Mouse (Mus musculus): Measurements from ENCODE around the gene Mtif3. TPM values are rescaled to one million over a fixed set of nuclear protein-coding genes. Genes with fewer than 3 reads are reported as not detected.
"Not testable (repeated sequence)": the region's sequence is repeated elsewhere in the genome, so short reads cannot be mapped to it uniquely, and the experiment has no call there.

Mtif3 gene
- polyA plus RNA-seq, 2 experiments = 6.1 to 13.7 TPM

GRCm38 (mm10) chr5:146946682-146947081 is 16.9 kb downstream of the Mtif3 start:
- H3K9ac ChIP-seq (replicated peaks) = no peak overlapping the region
- no peak overlapping the region for H3K27ac ChIP-seq
- H3K27me3 ChIP-seq (ENCODE audit: control insufficient read depth, insufficient read depth, low read length) = no peaks in the 10 kb centered on the region
- H3K4me3 ChIP-seq (ENCODE audit: insufficient read depth in 1 of 2, low read depth in 2 of 2, low read length in 2 of 2) = no peak overlapping the region
- peaks cover 9% of the 10 kb centered on the region for H3K36me3 ChIP-seq (replicated peaks; ENCODE audit: control insufficient read depth, insufficient read depth, low read depth)
- ATAC-seq (ENCODE audit: insufficient read depth) (no peak), DNase-seq (ENCODE audit: low read depth in 3 of 3, low spot score in 3 of 3) (no peak)
- H3K4me1 ChIP-seq (replicated peaks; ENCODE audit: control insufficient read depth in 2 of 2, insufficient read depth in 2 of 2, low read length in 1 of 2) = peaks cover 13 to 18% of the 10 kb centered on the region in 2 experiments
- no peak for TF ChIP-seq EP300 (IDR thresholded peaks at IDR 0.05; ENCODE audit: low read depth)
- TF ChIP-seq CTCF (IDR thresholded peaks at IDR 0.05; ENCODE audit: low read depth) = no peak
- H3K9me3 ChIP-seq (ENCODE audit: control insufficient read depth, low read length) = no peaks in the 10 kb centered on the region
- 68% methylated on average over 9 of the region's 9 CpGs for WGBS (ENCODE audit: insufficient replicate concordance)
- H3K4me2 ChIP-seq (ENCODE audit: low read depth) = no peak overlapping the region

GRCm38 (mm10) chr5:146944568-146944967 is 19.0 kb downstream of the Mtif3 start:
- TF ChIP-seq EP300 (IDR thresholded peaks at IDR 0.05; ENCODE audit: low read depth) (no peak), CTCF (IDR thresholded peaks at IDR 0.05; ENCODE audit: low read depth) (peak; percentile 67)

GRCm38 (mm10) chr5:146942965-146943364 is 20.6 kb downstream of the Mtif3 start:
- WGBS (ENCODE audit: insufficient replicate concordance) = 62% methylated on average over 15 of the region's 15 CpGs
- no peak for ATAC-seq (ENCODE audit: insufficient read depth)
- TF ChIP-seq EP300 (IDR thresholded peaks at IDR 0.05; ENCODE audit: low read depth) (no peak), CTCF (IDR thresholded peaks at IDR 0.05; ENCODE audit: low read depth) (no peak)
- Histone ChIP-seq H3K36me3 (replicated peaks; ENCODE audit: control insufficient read depth, insufficient read depth, low read depth) (no peaks in the 10 kb centered on the region), H3K4me3 (ENCODE audit: insufficient read depth in 1 of 2, low read depth in 2 of 2, low read length in 2 of 2) (no peak overlapping the region), H3K27ac (no peak overlapping the region), H3K4me1 (replicated peaks; ENCODE audit: control insufficient read depth in 2 of 2, insufficient read depth in 2 of 2, low read length in 1 of 2) (peaks cover 2 to 4% of the 10 kb centered on the region in 2 experiments; a peak in 2 of 4 replicates), H3K9me3 (ENCODE audit: control insufficient read depth, low read length) (no peaks in the 10 kb centered on the region; the same call in 1 of the 2 replicates), H3K27me3 (ENCODE audit: control insufficient read depth, insufficient read depth, low read length) (no peaks in the 10 kb centered on the region), H3K9ac (replicated peaks) (no peak overlapping the region), H3K4me2 (ENCODE audit: low read depth) (no peak overlapping the region)
- no peak for DNase-seq (ENCODE audit: low read depth in 3 of 3, low spot score in 3 of 3)

More at GRCm38 (mm10) chr5:146944568-146944967, 19.0 kb downstream of the Mtif3 start:
- no peak overlapping the region for H3K4me3 ChIP-seq (ENCODE audit: insufficient read depth in 1 of 2, low read depth in 2 of 2, low read length in 2 of 2)
- ATAC-seq (ENCODE audit: insufficient read depth) (no peak), DNase-seq (ENCODE audit: low read depth in 3 of 3, low spot score in 3 of 3) (no peak)
- WGBS (ENCODE audit: insufficient replicate concordance) = 91% methylated on average over 2 of the region's 2 CpGs
- H3K9ac ChIP-seq (replicated peaks) = no peak overlapping the region
- H3K36me3 ChIP-seq (replicated peaks; ENCODE audit: control insufficient read depth, insufficient read depth, low read depth) = no peaks in the 10 kb centered on the region
- H3K9me3 ChIP-seq (ENCODE audit: control insufficient read depth, low read length) = no peaks in the 10 kb centered on the region
- no peak overlapping the region for H3K4me2 ChIP-seq (ENCODE audit: low read depth)
- peaks cover 11 to 12% of the 10 kb centered on the region in 2 experiments for H3K4me1 ChIP-seq (replicated peaks; ENCODE audit: control insufficient read depth in 2 of 2, insufficient read depth in 2 of 2, low read length in 1 of 2)
- H3K27ac ChIP-seq = no peak overlapping the region
- H3K27me3 ChIP-seq (ENCODE audit: control insufficient read depth, insufficient read depth, low read length) = no peaks in the 10 kb centered on the region

- H3K27me3 ChIP-seq (ENCODE audit: control insufficient read depth, insufficient read depth, low read length); H3K27ac ChIP-seq; H3K9ac ChIP-seq (replicated peaks); H3K4me2 ChIP-seq (ENCODE audit: low read depth); DNase-seq (ENCODE audit: low read depth in 3 of 3, low spot score in 3 of 3); ATAC-seq (ENCODE audit: insufficient read depth); H3K4me3 ChIP-seq (ENCODE audit: insufficient read depth in 1 of 2, low read depth in 2 of 2, low read length in 2 of 2); H3K9me3 ChIP-seq (ENCODE audit: control insufficient read depth, low read length); H3K36me3 ChIP-seq (replicated peaks; ENCODE audit: control insufficient read depth, insufficient read depth, low read depth); H3K4me1 ChIP-seq (replicated peaks; ENCODE audit: control insufficient read depth in 2 of 2, insufficient read depth in 2 of 2, low read length in 1 of 2): not testable (repeated sequence)
- 38% methylated on average over 2 of the region's 2 CpGs for WGBS (ENCODE audit: insufficient replicate concordance)
These were observed 21.7 kb downstream of the Mtif3 start for GRCm38 (mm10) chr5:146941939-146942338.

- Histone ChIP-seq H3K4me2 (ENCODE audit: low read depth) (no peak overlapping the region), H3K9me3 (ENCODE audit: control insufficient read depth, low read length) (no peaks in the 10 kb centered on the region; the same call in 1 of the 2 replicates), H3K27me3 (ENCODE audit: control insufficient read depth, insufficient read depth, low read length) (no peaks in the 10 kb centered on the region), H3K27ac (no peak overlapping the region), H3K4me1 (replicated peaks; ENCODE audit: control insufficient read depth in 2 of 2, insufficient read depth in 2 of 2, low read length in 1 of 2) (no peaks in the 10 kb centered on the region), H3K9ac (replicated peaks) (no peak overlapping the region), H3K36me3 (replicated peaks; ENCODE audit: control insufficient read depth, insufficient read depth, low read depth) (no peaks in the 10 kb centered on the region), H3K4me3 (ENCODE audit: insufficient read depth in 1 of 2, low read depth in 2 of 2, low read length in 2 of 2) (no peak overlapping the region)
- DNase-seq (ENCODE audit: low read depth in 3 of 3, low spot score in 3 of 3) = peak; percentile 26
- ATAC-seq (ENCODE audit: insufficient read depth) = no peak
- WGBS (ENCODE audit: insufficient replicate concordance) = 17% methylated on average over 7 of the region's 7 CpGs
- TF ChIP-seq CTCF (IDR thresholded peaks at IDR 0.05; ENCODE audit: low read depth) (peak; percentile 80), EP300 (IDR thresholded peaks at IDR 0.05; ENCODE audit: low read depth) (no peak)
These were observed 23.4 kb downstream of the Mtif3 start for GRCm38 (mm10) chr5:146940219-146940618.
